Mouse (Mus musculus): ENCODE data around the gene Skil.

- TF ChIP-seq CTCF (conservative IDR thresholded peaks at IDR 0.05; ENCODE audit: insufficient read depth, insufficient read length, low read depth, low read length) (no peak), POLR2A (IDR thresholded peaks at IDR 0.05; ENCODE audit: low read depth, low read length) (no peak)
Observed at GRCm38 (mm10) chr3:31083507-31084245, 11.2 kb upstream of the Skil start.
